Mouse (Mus musculus) retina, postnatal 7 days (tissue): ENCODE measurements around the gene Chadl.
"Not testable (repeated sequence)": the region's sequence is repeated elsewhere in the genome, so short reads cannot be mapped to it uniquely, and the experiment has no call there.

ENCODE experiments used
- DNase-seq: peaks from one replicate; pipeline ENCODE4 v3.0.0-alpha.2; 2012; ENCODE audit warnings: low read depth, low spot score

Gene Chadl

DNA sequence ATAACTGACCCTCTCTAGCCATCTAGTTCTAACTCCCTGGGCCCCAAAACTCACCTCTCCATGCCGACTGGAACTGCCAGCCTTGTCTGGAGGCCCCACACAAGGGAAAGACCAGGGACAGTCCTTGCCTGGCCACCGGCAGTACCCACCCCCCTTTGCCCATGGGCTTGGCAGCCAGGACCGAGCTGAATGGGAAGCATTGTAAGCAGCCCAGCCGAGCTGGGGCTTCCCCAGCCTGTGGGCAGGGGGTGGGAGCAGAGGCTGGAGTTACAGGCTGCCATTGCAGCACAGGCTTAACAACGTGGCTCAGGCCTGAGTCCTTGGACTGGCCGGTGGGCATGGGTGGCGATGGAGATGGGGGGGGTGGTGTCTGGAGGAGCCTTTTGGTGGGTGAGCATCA, at the start of gene Chadl:
Gene Chadl (minus strand): TSS at position 113 of the 400 bp plus-strand sequence.
- DNase-seq = no peak

- DNase-seq = no peak
These were observed 48.6 kb upstream of the Chadl start for GRCm38 (mm10) chr15:81745601-81746114.

DNA sequence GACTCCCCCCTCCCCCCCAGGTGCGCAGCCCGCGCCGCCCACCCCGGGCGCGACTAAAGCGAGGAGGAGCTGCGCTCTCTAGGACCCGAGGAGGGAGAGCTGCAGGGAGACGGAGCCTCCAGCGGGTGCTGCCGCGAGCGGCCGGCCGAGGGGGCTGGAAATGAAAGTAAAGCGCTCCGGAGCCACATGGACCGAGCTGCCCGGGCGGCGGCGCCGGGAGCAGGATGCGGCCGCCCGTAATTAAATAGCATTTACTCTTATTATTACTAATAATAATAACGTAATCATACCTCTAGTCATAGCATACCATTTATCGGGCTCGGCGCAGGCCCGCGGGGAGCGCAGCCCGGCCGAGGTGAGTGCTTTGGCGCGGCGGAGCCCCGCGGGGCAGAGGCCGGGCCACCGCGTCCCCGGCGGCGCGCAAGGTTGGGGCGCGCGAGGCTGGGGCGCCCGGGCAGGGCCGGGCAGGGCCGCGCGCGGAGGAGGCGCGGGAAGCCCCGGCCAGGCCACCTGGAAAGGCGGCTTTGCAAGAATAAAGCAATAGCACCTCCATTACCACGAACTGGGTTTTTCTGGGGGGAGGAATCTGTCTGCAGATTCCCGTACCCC, 48.0 kb upstream of the Chadl start, which contains the start of the genes Zc3h7b and Rangap1:
Gene Zc3h7b (plus strand): TSS at position 66 of the 609 bp plus-strand sequence.
Gene Rangap1 (minus strand): TSS at position 539 of the 609 bp plus-strand sequence.
- peak; percentile 63 for DNase-seq

- not testable (repeated sequence) for DNase-seq
These were observed 45.3 kb upstream of the Chadl start for GRCm38 (mm10) chr15:81742368-81742767.

- DNase-seq = no peak
These were observed 42.8 kb upstream of the Chadl start for GRCm38 (mm10) chr15:81739924-81740323.

- DNase-seq = no peak
These were observed 42.2 kb upstream of the Chadl start for GRCm38 (mm10) chr15:81739296-81739695.

DNA sequence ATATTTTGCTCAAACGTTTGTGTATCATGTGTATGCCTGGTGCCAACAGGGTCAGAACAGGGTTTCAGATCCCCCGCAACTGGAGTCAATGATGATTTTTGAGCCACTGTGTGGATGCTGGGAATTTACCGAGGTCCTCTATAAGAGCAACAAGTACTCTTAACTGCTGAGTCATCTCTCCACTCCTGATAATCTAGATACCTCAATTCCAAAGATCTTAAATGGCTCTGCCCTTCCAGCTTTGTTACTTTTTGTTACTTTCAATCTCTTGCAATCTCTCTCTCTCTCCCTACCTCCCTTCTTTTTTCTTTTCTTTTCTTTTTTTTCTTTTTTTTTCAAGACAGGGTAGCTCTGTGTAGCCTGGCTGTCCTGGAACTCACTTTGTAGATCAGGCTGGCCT, 38.0 kb upstream of the Chadl start:
- no peak for DNase-seq

GRCm38 (mm10) chr15:81729792-81730635, 32.9 kb upstream of the Chadl start:
- DNase-seq = peak; percentile 96

DNA sequence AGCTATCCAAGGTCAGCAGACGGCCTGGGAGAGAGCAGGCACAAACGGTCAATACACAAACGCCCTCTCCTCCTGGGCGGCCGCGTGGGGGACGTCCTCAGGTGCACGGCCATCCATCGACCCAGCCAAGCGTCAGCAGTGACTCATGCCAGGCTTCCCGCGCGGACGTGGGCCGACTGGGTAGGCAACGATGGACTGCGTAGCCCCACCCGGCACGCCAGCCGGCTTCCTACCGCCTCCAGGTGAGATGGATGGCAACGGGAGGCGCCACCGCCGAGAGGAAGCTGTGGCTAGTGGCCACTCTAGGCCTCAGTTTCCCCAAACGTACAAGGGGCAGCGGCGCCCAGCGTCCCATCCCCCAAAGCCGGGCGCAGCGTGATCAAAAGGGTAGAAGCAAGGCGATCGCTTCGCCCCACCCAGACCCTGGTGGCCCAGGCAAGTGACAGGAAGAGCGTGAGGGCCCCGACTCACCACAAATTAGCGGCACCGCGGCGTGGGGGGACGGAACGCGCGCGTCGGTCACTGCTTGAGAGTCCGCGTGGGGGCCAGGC, 32.2 kb upstream of the Chadl start:
- no peak for DNase-seq

DNA sequence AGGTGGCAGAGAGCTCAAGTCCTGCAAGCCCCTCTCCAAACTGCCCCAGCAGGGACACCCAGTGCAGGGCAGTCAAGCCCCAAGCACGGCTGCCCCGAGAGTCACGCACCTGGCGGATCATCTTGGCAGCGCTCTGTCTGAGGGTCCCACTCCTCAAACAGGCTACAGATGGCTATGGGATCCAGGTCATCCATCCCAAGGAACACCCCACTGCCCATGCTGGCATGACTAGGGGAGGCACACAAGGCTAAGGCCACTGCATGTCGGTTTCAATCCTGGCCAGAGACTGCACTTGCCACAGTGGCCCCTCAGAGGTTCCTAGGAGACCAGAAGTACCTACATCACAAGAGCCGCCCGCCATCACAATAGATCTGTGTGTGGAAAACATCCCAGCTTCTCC, 28.9 kb upstream of the Chadl start:
- DNase-seq = no peak

DNA sequence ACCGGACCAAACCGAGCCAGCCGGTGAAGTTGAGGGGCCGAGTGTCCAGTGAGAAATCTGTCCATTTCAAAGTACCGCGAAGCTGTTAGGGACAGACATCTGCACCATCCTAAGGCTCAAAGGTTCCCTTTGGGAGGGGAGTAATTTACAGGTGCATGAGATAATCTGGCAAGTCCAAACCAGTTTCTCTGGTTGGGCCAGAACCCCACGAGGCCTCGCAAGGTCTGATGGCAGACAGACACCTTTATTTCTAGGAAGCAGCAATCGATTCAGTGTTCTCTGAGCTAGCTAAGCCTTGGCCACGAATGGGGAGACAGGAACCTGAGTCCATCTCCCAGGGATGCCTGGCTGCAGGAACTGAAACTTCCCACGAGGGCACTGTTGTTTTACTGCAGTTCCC, 26.6 kb upstream of the Chadl start:
- no peak for DNase-seq

GRCm38 (mm10) chr15:81722361-81722760, 25.3 kb upstream of the Chadl start:
- DNase-seq = no peak

DNA sequence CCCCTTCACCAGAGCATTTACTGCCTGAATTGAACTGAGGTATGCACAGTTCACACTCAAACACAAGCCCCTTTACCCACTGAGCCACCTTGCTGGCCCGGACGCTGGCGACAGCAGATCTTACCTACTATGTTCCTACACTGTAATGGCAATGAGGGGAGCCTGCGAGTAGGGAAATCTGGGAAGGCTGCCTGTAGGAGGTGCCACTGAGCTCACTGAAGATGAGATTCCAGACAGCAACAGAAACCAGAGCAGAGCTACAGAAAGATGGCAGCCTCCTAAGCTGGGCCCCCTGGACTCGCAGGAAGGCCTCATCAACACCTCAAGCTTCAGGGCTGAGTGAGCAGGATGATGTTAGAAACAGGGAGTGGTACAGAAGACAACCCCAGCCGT, 22.0 kb upstream of the Chadl start:
- no peak for DNase-seq

DNA sequence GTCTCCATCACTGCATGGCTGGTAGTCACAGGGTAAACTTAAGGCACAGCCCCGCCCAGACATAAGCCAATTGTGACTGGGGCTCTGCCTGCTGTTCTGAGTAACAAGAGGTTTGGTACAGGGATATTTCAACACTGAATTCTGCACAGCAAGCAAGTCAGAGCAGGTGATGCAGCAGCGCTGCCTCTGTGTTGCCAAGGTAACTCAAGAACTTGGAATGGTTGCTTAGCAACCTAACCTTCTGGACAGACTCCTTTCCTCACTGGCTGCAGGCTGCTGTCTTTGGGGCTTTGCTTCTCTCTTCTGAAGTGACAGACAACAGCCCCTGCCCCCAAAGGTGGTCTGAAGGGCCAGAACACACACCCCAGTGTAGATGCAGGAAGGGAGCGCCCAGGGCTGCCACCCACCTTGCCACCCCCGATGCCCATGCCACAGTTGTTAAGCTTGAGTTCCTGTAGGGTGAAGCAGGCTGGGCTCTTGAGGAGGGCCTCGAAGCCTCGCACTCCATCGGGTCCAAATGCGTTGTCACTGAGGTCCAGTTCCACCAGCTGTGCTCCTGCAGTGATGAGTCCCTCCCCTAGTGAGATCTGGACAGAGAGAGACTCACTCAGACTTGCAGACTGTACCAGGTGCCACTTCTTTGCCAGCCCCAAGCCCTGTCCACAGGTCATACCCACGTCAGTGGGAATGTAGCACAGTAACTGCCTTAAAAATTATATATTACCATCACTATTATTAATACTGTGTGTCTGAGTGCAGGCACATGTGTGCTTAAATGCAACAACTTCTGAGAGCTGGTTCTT, 21.4 kb upstream of the Chadl start:
- no peak for DNase-seq

DNA sequence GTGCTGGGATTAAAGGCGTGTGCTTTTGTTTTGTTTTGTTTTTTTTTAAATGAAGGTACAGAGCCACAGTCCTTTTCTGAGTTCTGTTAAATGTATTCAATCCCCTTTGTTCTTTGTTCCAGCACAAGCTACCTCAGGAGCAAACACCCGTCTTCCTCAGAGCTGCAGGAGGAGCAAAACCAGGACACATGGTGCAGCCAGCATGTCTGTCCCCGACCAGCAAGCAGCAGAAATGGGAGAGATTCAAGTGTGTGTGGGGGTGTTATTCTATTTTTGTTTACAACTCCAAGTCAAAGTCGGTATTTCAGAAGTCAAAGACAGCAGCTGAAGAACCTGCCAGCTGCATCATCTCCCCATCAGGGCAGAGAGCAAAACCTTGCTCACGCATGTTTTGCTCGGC, 16.7 kb upstream of the Chadl start:
- no peak for DNase-seq

DNA sequence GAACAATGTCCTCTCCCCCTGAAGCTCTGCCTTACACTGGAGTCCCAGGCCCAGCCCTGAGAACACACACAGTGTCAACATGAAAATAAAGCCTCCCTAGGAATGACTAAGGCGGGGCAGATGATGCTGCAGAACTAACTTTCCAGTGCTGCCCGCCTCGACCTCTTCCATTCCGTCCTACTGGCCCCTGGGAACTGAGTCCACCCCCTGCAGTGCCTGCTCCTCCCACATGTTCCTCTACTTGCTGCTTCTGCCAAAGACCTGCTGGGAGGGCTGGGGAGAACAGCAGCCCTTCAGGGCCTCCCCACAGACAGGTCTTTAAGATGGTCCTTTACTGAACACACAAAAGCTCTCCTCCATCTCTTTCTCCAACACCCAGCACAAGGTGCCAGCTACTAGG, 13.7 kb upstream of the Chadl start:
- DNase-seq = no peak

GRCm38 (mm10) chr15:81709686-81710085, 12.6 kb upstream of the Chadl start:
- no peak for DNase-seq

DNA sequence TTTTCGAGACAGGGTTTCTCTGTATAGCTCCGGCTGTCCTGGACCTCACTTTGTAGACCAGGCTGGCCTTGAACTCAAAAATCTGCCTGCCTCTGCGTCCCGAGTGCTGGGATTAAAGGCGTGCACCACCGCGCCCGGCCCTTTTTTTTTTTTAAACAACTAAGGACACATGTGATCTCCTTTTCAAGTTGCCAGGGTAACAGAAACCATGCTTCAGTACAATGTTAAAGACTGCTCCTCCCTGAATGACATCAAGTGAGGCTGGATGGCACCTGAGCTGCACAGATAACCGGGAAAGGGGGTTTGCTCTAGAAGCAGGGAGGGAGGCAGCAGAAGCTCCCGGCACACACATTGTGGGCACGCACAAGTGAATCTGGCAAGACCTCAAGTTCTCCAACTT, 11.9 kb upstream of the Chadl start:
- no peak for DNase-seq

DNA sequence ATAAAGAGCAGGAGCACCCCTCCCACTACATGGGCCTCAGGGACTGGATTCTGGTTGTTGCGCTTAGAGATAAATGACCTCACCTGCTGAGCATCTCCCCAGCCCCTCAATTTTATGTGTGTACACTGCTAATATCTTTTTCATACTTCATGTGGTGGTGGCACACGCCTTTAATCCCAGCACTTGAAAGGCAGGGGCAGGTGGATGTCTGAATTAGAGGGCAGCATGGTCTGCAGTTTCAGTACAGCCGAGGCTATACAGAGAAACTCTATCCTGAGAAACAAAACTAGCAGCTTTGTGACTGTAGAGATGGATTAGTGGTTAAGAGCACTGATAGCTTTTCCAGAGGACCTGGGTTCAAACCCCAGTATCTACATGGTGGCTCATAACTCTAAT, 6.0 kb upstream of the Chadl start:
- no peak for DNase-seq

GRCm38 (mm10) chr15:81702306-81703093, 5.4 kb upstream of the Chadl start:
- no peak for DNase-seq

- DNase-seq = not testable (repeated sequence)
These were observed 4.3 kb upstream of the Chadl start for GRCm38 (mm10) chr15:81701350-81701749.
